Mouse (Mus musculus): Measurements from ENCODE around the gene Btnl1. TPM values are rescaled to one million over a fixed set of nuclear protein-coding genes. Genes with fewer than 3 reads are reported as not detected.

Gene Btnl1
- 0.06 and 0.31 TPM in 2 replicates for polyA plus RNA-seq (2015; fragmentation: Nextera tagmentation; extraction: Ambion mirVana)

- WGBS (ENCODE audit: insufficient replicate concordance), result 57% methylated on average over 2 of the region's 2 CpGs
- no peak for ATAC-seq (ENCODE audit: low read depth)
Observed at GRCm38 (mm10) chr17:34376847-34377246, at the start of gene Btnl1. TSS of gene Btnl1 (plus strand) at chr17:34377132.

GRCm38 (mm10) chr17:34329807-34330206, 47.1 kb upstream of the Btnl1 start:
- H3K36me3 ChIP-seq (ENCODE audit: control insufficient read depth, insufficient read depth), result no peaks in the 10 kb centered on the region
- no peak overlapping the region for H3K4me3 ChIP-seq (ENCODE audit: low read depth, low read length)
- no peak for ATAC-seq (ENCODE audit: low read depth)
- H3K4me2 ChIP-seq (ENCODE audit: low read depth, low read length), result no peak overlapping the region
- no peak overlapping the region for H3K27ac ChIP-seq (ENCODE audit: low read length)
- H3K9ac ChIP-seq (ENCODE audit: low read depth, low read length), result no peak overlapping the region
- no peaks in the 10 kb centered on the region for H3K9me3 ChIP-seq (replicated peaks; ENCODE audit: control insufficient read depth, low read length)
- H3K27me3 ChIP-seq (ENCODE audit: control insufficient read depth, insufficient read depth, low read depth, low read length), result no peaks in the 10 kb centered on the region
- 24% methylated on average over 2 of the region's 2 CpGs for WGBS (ENCODE audit: insufficient replicate concordance)
- H3K4me1 ChIP-seq (ENCODE audit: control insufficient read depth, low read depth, low read length), result no peaks in the 10 kb centered on the region

More at GRCm38 (mm10) chr17:34376847-34377246, at the start of gene Btnl1:
- Histone ChIP-seq H3K4me3 (ENCODE audit: low read depth, low read length) (no peak within 1 kb of the TSS), H3K9me3 (replicated peaks; ENCODE audit: control insufficient read depth, low read length) (no peaks in the 10 kb centered on the region), H3K4me1 (ENCODE audit: control insufficient read depth, low read depth, low read length) (no peaks in the 10 kb centered on the region), H3K4me2 (ENCODE audit: low read depth, low read length) (no peak within 1 kb of the TSS), H3K9ac (ENCODE audit: low read depth, low read length) (no peak within 1 kb of the TSS), H3K27ac (ENCODE audit: low read length) (no peak within 1 kb of the TSS), H3K36me3 (ENCODE audit: control insufficient read depth, insufficient read depth) (no peaks in the 10 kb centered on the region), H3K27me3 (ENCODE audit: control insufficient read depth, insufficient read depth, low read depth, low read length) (no peaks in the 10 kb centered on the region)

GRCm38 (mm10) chr17:34331200-34331599, 45.7 kb upstream of the Btnl1 start:
- H3K4me3 ChIP-seq (ENCODE audit: low read depth, low read length), result no peak overlapping the region
- no peaks in the 10 kb centered on the region for H3K27me3 ChIP-seq (ENCODE audit: control insufficient read depth, insufficient read depth, low read depth, low read length)
- H3K9me3 ChIP-seq (replicated peaks; ENCODE audit: control insufficient read depth, low read length), result no peaks in the 10 kb centered on the region
- H3K4me2 ChIP-seq (ENCODE audit: low read depth, low read length), result no peak overlapping the region
- 75% methylated on average over 1 of the region's 1 CpGs for WGBS (ENCODE audit: insufficient replicate concordance)
- no peak overlapping the region for H3K9ac ChIP-seq (ENCODE audit: low read depth, low read length)
- H3K36me3 ChIP-seq (ENCODE audit: control insufficient read depth, insufficient read depth), result no peaks in the 10 kb centered on the region
- ATAC-seq (ENCODE audit: low read depth), result no peak
- no peak overlapping the region for H3K27ac ChIP-seq (ENCODE audit: low read length)
- H3K4me1 ChIP-seq (ENCODE audit: control insufficient read depth, low read depth, low read length), result no peaks in the 10 kb centered on the region

GRCm38 (mm10) chr17:34340619-34341402, 36.1 kb upstream of the Btnl1 start:
- Histone ChIP-seq H3K4me2 (ENCODE audit: low read depth, low read length) (no peak overlapping the region), H3K27ac (ENCODE audit: low read length) (no peak overlapping the region), H3K4me3 (ENCODE audit: low read depth, low read length) (no peak overlapping the region), H3K4me1 (ENCODE audit: control insufficient read depth, low read depth, low read length) (no peaks in the 10 kb centered on the region), H3K36me3 (ENCODE audit: control insufficient read depth, insufficient read depth) (no peaks in the 10 kb centered on the region), H3K27me3 (ENCODE audit: control insufficient read depth, insufficient read depth, low read depth, low read length) (no peaks in the 10 kb centered on the region), H3K9me3 (replicated peaks; ENCODE audit: control insufficient read depth, low read length) (no peaks in the 10 kb centered on the region), H3K9ac (ENCODE audit: low read depth, low read length) (no peak overlapping the region)
- WGBS (ENCODE audit: insufficient replicate concordance), result 18% methylated on average over 3 of the region's 3 CpGs
- no peak for ATAC-seq (ENCODE audit: low read depth)

GRCm38 (mm10) chr17:34344882-34345281, 32.0 kb upstream of the Btnl1 start:
- Histone ChIP-seq H3K9ac (ENCODE audit: low read depth, low read length) (no peak overlapping the region), H3K27ac (ENCODE audit: low read length) (no peak overlapping the region), H3K4me2 (ENCODE audit: low read depth, low read length) (no peak overlapping the region), H3K27me3 (ENCODE audit: control insufficient read depth, insufficient read depth, low read depth, low read length) (no peaks in the 10 kb centered on the region), H3K4me1 (ENCODE audit: control insufficient read depth, low read depth, low read length) (no peaks in the 10 kb centered on the region), H3K4me3 (ENCODE audit: low read depth, low read length) (no peak overlapping the region), H3K9me3 (replicated peaks; ENCODE audit: control insufficient read depth, low read length) (no peaks in the 10 kb centered on the region), H3K36me3 (ENCODE audit: control insufficient read depth, insufficient read depth) (no peaks in the 10 kb centered on the region)
- 69% methylated on average over 4 of the region's 4 CpGs for WGBS (ENCODE audit: insufficient replicate concordance)
- ATAC-seq (ENCODE audit: low read depth), result no peak

GRCm38 (mm10) chr17:34345486-34345885, 31.4 kb upstream of the Btnl1 start:
- Histone ChIP-seq H3K27ac (ENCODE audit: low read length) (no peak overlapping the region), H3K4me1 (ENCODE audit: control insufficient read depth, low read depth, low read length) (no peaks in the 10 kb centered on the region), H3K9me3 (replicated peaks; ENCODE audit: control insufficient read depth, low read length) (no peaks in the 10 kb centered on the region), H3K36me3 (ENCODE audit: control insufficient read depth, insufficient read depth) (no peaks in the 10 kb centered on the region), H3K27me3 (ENCODE audit: control insufficient read depth, insufficient read depth, low read depth, low read length) (no peaks in the 10 kb centered on the region), H3K4me2 (ENCODE audit: low read depth, low read length) (no peak overlapping the region), H3K4me3 (ENCODE audit: low read depth, low read length) (no peak overlapping the region), H3K9ac (ENCODE audit: low read depth, low read length) (no peak overlapping the region)
- 56% methylated on average over 7 of the region's 7 CpGs for WGBS (ENCODE audit: insufficient replicate concordance)
- no peak for ATAC-seq (ENCODE audit: low read depth)

- Histone ChIP-seq H3K36me3 (ENCODE audit: control insufficient read depth, insufficient read depth) (no peaks in the 10 kb centered on the region), H3K9me3 (replicated peaks; ENCODE audit: control insufficient read depth, low read length) (no peaks in the 10 kb centered on the region), H3K9ac (ENCODE audit: low read depth, low read length) (no peak overlapping the region), H3K27ac (ENCODE audit: low read length) (no peak overlapping the region), H3K27me3 (ENCODE audit: control insufficient read depth, insufficient read depth, low read depth, low read length) (no peaks in the 10 kb centered on the region), H3K4me1 (ENCODE audit: control insufficient read depth, low read depth, low read length) (no peaks in the 10 kb centered on the region), H3K4me2 (ENCODE audit: low read depth, low read length) (no peak overlapping the region), H3K4me3 (ENCODE audit: low read depth, low read length) (no peak overlapping the region)
- ATAC-seq (ENCODE audit: low read depth), result no peak
- WGBS (ENCODE audit: insufficient replicate concordance), result 27% methylated on average over 3 of the region's 3 CpGs
Observed at GRCm38 (mm10) chr17:34346041-34346440, 30.9 kb upstream of the Btnl1 start.

- no peak for ATAC-seq (ENCODE audit: low read depth)
- no peak overlapping the region for H3K4me2 ChIP-seq (ENCODE audit: low read depth, low read length)
- WGBS (ENCODE audit: insufficient replicate concordance), result 33% methylated on average over 6 of the region's 6 CpGs
Observed at GRCm38 (mm10) chr17:34347606-34348308, 29.2 kb upstream of the Btnl1 start.

GRCm38 (mm10) chr17:34349429-34349828, 27.5 kb upstream of the Btnl1 start:
- no peak overlapping the region for H3K4me2 ChIP-seq (ENCODE audit: low read depth, low read length)
- no peaks in the 10 kb centered on the region for H3K9me3 ChIP-seq (replicated peaks; ENCODE audit: control insufficient read depth, low read length)
- no peak overlapping the region for H3K9ac ChIP-seq (ENCODE audit: low read depth, low read length)
- H3K4me3 ChIP-seq (ENCODE audit: low read depth, low read length), result no peak overlapping the region
- no peak overlapping the region for H3K27ac ChIP-seq (ENCODE audit: low read length)
- 6% methylated on average over 4 of the region's 4 CpGs for WGBS (ENCODE audit: insufficient replicate concordance)
- no peak for ATAC-seq (ENCODE audit: low read depth)
- H3K27me3 ChIP-seq (ENCODE audit: control insufficient read depth, insufficient read depth, low read depth, low read length), result no peaks in the 10 kb centered on the region
- no peaks in the 10 kb centered on the region for H3K4me1 ChIP-seq (ENCODE audit: control insufficient read depth, low read depth, low read length)
- no peaks in the 10 kb centered on the region for H3K36me3 ChIP-seq (ENCODE audit: control insufficient read depth, insufficient read depth)

More at GRCm38 (mm10) chr17:34347606-34348308, 29.2 kb upstream of the Btnl1 start:
- Histone ChIP-seq H3K9me3 (replicated peaks; ENCODE audit: control insufficient read depth, low read length) (no peaks in the 10 kb centered on the region), H3K27ac (ENCODE audit: low read length) (no peak overlapping the region), H3K4me3 (ENCODE audit: low read depth, low read length) (no peak overlapping the region), H3K36me3 (ENCODE audit: control insufficient read depth, insufficient read depth) (no peaks in the 10 kb centered on the region), H3K9ac (ENCODE audit: low read depth, low read length) (no peak overlapping the region), H3K4me1 (ENCODE audit: control insufficient read depth, low read depth, low read length) (no peaks in the 10 kb centered on the region), H3K27me3 (ENCODE audit: control insufficient read depth, insufficient read depth, low read depth, low read length) (no peaks in the 10 kb centered on the region)

Measured in liver, embryonic 16.5 days (tissue).